Mouse (Mus musculus): Measurements from ENCODE around the gene Camkk1. TPM values are rescaled to one million over a fixed set of nuclear protein-coding genes. Genes with fewer than 3 reads are reported as not detected.

The Camkk1 gene
- total and polyA plus RNA-seq, 2 experiments from 2014 or later: 24.2 to 25.1 TPM

DNA sequence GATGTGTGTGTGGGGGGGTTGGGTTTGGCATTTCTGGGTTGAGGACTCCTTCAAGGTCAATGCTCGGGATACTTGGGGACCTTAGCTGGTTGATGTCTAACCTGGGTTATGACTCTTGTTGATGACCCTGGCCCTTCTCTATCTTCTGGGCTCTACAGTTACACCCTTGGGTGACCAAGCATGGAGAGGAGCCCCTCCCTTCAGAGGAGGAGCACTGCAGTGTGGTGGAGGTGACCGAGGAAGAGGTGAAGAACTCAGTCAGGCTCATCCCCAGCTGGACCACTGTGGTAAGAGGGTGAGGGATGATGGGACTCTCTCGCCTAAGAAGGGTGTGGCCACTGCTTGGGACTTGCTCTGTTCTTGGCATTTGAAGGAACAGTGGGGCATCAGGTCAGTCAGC lies 18.9 kb downstream of the Camkk1 start:
- H3K9me3 ChIP-seq (ENCODE audit: low read length): no peaks in the 10 kb centered on the region
- ATAC-seq: no peak
- no peaks in the 10 kb centered on the region for H3K4me1 ChIP-seq (ENCODE audit: insufficient read depth)
- peaks cover 39% of the 10 kb centered on the region for H3K36me3 ChIP-seq (ENCODE audit: insufficient read depth)
- WGBS: 88% methylated on average over 3 of the region's 3 CpGs
- H3K27me3 ChIP-seq (ENCODE audit: insufficient read depth, low read length): no peaks in the 10 kb centered on the region
- H3K4me2 ChIP-seq (ENCODE audit: low read depth): no peak overlapping the region
- no peak for DNase-seq
- no peak overlapping the region for H3K4me3 ChIP-seq (ENCODE audit: low read depth, low read length)
- H3K27ac ChIP-seq (ENCODE audit: low read depth, low read length): no peak overlapping the region
- no peak for TF ChIP-seq CTCF (IDR thresholded peaks at IDR 0.05; ENCODE audit: low read depth)
- no peak overlapping the region for H3K9ac ChIP-seq

DNA sequence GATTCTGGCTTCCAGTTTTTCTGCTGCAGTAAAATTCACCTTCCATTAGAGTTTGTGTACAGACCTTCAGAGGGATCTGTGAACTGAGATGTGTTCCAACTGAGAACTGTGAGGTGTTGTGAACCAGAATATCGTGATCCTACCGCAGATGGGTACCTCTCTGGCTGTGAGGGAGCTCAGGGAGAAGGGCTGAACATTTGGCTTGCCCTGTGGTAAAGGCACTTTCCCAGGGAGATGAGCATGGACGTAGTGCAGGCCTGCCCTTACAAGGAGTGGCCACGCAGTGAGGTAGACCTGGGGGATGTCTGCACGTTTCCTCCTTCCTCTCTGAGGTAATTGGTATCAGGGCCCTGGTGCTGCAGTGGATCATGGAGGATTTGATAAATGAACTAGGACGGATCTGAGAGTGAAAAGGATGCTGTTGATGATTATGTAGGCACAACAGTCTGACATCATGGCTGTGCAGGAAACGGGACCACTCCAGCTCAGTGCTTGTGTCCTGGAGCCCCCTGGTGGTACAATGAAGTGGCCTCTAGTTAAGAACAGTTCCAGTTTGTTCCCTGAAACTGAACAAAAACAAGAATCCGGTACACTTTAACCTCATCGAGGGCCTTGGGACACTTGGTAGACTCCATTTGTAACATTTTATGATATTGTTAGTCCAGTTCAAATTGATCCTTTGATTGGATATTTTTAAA lies 20.4 kb downstream of the Camkk1 start:
- peak; percentile 79 for DNase-seq
- no peaks in the 10 kb centered on the region for H3K9me3 ChIP-seq (ENCODE audit: low read length)
- H3K4me1 ChIP-seq (ENCODE audit: insufficient read depth): no peaks in the 10 kb centered on the region
- no peak overlapping the region for H3K27ac ChIP-seq (ENCODE audit: low read depth, low read length)
- peak; percentile 81 for TF ChIP-seq CTCF (IDR thresholded peaks at IDR 0.05; ENCODE audit: low read depth)
- H3K4me2 ChIP-seq (ENCODE audit: low read depth): no peak overlapping the region
- peaks cover 32% of the 10 kb centered on the region for H3K36me3 ChIP-seq (ENCODE audit: insufficient read depth)
- 57% methylated on average over 9 of the region's 9 CpGs for WGBS
- no peak overlapping the region for H3K9ac ChIP-seq
- no peaks in the 10 kb centered on the region for H3K27me3 ChIP-seq (ENCODE audit: insufficient read depth, low read length)
- ATAC-seq: peak; percentile 94
- no peak overlapping the region for H3K4me3 ChIP-seq (ENCODE audit: low read depth, low read length)

DNA sequence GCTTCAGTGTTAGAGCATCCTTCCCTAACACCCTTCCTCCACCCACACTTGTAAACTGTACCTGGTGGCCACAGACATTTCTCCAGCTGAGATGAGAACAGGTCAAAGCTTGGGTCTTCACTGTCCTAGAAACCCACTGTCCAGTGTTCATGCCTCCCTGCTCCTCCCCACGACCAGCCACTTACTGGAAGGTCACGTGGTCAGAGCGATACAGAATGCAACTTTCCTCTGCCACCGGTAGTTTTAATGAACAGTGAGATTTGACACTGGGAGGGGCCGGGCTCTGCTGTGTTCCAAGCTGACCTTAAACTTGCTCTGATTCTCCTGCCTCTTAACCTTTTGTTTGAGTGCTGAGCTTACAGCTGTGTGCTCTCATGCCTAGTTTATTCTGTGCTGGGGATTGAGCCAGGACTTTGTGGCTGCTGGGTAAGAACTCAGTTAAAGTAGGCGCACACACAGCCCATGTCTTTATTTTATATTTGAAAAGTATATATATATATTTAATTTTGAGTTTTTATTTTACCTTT lies 25.5 kb downstream of the Camkk1 start:
- Histone ChIP-seq H3K4me3 (ENCODE audit: low read depth, low read length) (no peak overlapping the region), H3K9ac (no peak overlapping the region), H3K27me3 (ENCODE audit: insufficient read depth, low read length) (no peaks in the 10 kb centered on the region), H3K9me3 (ENCODE audit: low read length) (no peaks in the 10 kb centered on the region), H3K4me1 (ENCODE audit: insufficient read depth) (0 out of 2 replicates have a peak, but pooled peaks cover 4% of the 10 kb centered on the region), H3K27ac (ENCODE audit: low read depth, low read length) (no peak overlapping the region), H3K4me2 (ENCODE audit: low read depth) (no peak overlapping the region), H3K36me3 (ENCODE audit: insufficient read depth) (peaks cover 10% of the 10 kb centered on the region)
- no peak for TF ChIP-seq CTCF (IDR thresholded peaks at IDR 0.05; ENCODE audit: low read depth)
- no peak for ATAC-seq
- 65% methylated on average over 6 of the region's 6 CpGs for WGBS
- DNase-seq: no peak

DNA sequence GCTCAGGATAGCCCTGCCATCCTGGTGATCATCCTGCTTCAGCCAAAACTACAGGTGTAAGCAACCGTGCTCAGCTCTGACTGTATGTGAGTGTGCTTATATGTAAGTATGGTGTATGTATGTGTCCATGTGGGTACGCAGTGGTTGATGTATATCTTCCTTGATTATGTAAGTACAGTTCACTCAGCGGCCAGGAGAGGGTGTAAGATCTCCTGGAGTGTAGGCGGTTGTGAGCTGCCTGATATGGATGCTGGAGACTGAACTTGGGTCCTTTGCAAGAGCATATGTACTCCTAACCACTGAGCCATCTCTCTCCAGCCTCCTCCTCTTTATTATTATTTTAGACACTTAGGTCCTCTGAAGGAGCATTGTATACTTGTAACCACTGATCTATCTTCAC lies 26.0 kb downstream of the Camkk1 start:
- DNase-seq: no peak
- Histone ChIP-seq H3K9ac (no peak overlapping the region), H3K27ac (ENCODE audit: low read depth, low read length) (no peak overlapping the region), H3K4me3 (ENCODE audit: low read depth, low read length) (no peak overlapping the region), H3K4me2 (ENCODE audit: low read depth) (no peak overlapping the region), H3K9me3 (ENCODE audit: low read length) (no peaks in the 10 kb centered on the region), H3K36me3 (ENCODE audit: insufficient read depth) (peaks cover 10% of the 10 kb centered on the region), H3K4me1 (ENCODE audit: insufficient read depth) (0 out of 2 replicates have a peak, but pooled peaks cover 4% of the 10 kb centered on the region), H3K27me3 (ENCODE audit: insufficient read depth, low read length) (no peaks in the 10 kb centered on the region)
- no peak for ATAC-seq
- TF ChIP-seq CTCF (IDR thresholded peaks at IDR 0.05; ENCODE audit: low read depth): no peak
- 75% methylated on average over 4 of the region's 4 CpGs for WGBS

DNA sequence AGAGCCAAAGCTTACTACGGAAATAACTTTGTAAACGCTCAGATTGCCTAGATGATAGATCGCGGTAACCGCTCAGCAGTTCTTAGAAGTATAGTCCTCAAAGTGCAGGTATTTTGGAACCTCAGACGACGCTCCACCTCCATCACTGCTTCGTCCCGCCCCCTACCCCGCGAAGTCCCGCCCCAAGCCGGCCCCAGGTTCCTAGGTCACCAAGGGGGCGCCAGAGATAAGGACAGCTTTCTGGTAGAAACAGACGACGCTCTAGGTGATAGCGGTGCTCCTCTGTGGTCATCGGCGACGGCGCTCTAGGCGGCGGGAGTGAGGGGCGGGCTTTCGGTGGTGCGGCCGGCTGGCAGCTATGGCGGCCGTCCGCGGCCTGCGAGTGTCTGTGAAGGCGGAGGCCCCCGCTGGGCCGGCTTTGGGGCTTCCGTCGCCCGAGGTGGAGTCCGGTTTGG lies 28.8 kb downstream of the Camkk1 start, which contains the start of gene Ncbp3:
Gene Ncbp3 (plus strand): TSS at position 242 of the 455 bp plus-strand sequence.
- peak; percentile 98 for ATAC-seq
- peak within 1 kb of the TSS; percentile 85 for H3K27ac ChIP-seq (ENCODE audit: low read depth, low read length)
- H3K4me3 ChIP-seq (ENCODE audit: low read depth, low read length): peak within 1 kb of the TSS; percentile 98
- peak within 1 kb of the TSS; percentile 92 for H3K9ac ChIP-seq
- under 1% methylated on average over 39 of the region's 39 CpGs for WGBS
- no peaks in the 10 kb centered on the region for H3K9me3 ChIP-seq (ENCODE audit: low read length)
- peak within 1 kb of the TSS; percentile 77 for H3K4me2 ChIP-seq (ENCODE audit: low read depth)
- H3K4me1 ChIP-seq (ENCODE audit: insufficient read depth): 0 out of 2 replicates have a peak, but pooled peaks cover 4% of the 10 kb centered on the region
- DNase-seq: peak; percentile 97
- peak; percentile 86 for TF ChIP-seq CTCF (IDR thresholded peaks at IDR 0.05; ENCODE audit: low read depth)
- H3K36me3 ChIP-seq (ENCODE audit: insufficient read depth): peaks cover 6% of the 10 kb centered on the region
- H3K27me3 ChIP-seq (ENCODE audit: insufficient read depth, low read length): no peaks in the 10 kb centered on the region

DNA sequence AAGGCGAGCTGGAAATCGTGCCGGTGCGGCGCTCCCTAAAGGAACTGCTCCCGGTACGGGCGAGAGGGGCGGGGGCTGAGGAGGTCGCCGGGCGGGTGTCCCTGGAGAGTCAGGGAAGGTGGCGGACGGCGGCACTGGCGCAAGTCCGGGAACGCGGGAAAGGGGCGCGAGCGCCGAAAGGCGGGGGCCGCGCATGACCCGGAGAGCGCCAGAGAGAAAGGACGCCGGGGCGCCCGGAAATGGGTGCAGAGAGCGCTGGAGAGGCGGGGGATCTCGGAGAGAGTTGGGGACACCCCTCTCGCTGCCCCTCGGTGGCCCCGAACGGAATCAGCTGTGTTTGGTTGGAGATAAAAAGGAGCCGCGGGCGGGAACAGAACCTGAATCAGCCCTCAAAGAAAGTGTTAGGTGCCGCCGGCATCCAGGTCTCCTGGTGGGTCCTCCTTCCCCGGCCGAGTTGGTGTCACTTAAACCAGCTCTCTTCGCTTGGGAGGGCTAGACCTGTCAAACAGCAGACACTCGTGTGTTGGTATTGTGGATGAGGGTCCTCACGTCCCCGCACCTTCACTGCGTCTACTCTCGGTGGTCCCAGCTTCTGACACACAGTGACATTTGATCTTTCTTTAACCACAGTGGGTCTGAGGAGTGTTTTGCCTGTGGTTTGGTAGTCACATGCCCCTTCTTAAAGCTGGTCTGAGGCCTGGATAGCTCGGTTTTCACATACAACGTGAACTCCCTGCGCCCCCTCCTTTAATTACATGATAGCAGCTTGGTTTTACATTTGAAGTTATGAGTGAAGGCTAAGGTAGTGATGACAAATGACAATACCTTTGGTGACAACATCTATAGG lies 29.4 kb downstream of the Camkk1 start:
- Histone ChIP-seq H3K36me3 (ENCODE audit: insufficient read depth) (peaks cover 9% of the 10 kb centered on the region), H3K9me3 (ENCODE audit: low read length) (no peaks in the 10 kb centered on the region), H3K4me3 (ENCODE audit: low read depth, low read length) (peak overlapping the region; percentile 98), H3K9ac (peak overlapping the region; percentile 92), H3K4me1 (ENCODE audit: insufficient read depth) (0 out of 2 replicates have a peak, but pooled peaks cover 4% of the 10 kb centered on the region), H3K27me3 (ENCODE audit: insufficient read depth, low read length) (no peaks in the 10 kb centered on the region), H3K27ac (ENCODE audit: low read depth, low read length) (peak overlapping the region; percentile 85), H3K4me2 (ENCODE audit: low read depth) (peak overlapping the region; percentile 77)
- WGBS: 2% methylated on average over 51 of the region's 55 CpGs
- ATAC-seq (peak; percentile 64), DNase-seq (no peak)
- no peak for TF ChIP-seq CTCF (IDR thresholded peaks at IDR 0.05; ENCODE audit: low read depth)
